Mouse (Mus musculus) midbrain, postnatal 0 days (tissue): ENCODE results near the gene Pemt. TPM values are rescaled to one million over a fixed set of nuclear protein-coding genes. Genes with fewer than 3 reads are reported as not detected.

Experiments used
- ATAC-seq: fragments of 200-750 bp; cut with Nextera tagmentation; 2 replicates; pipeline ENCODE4 v1.8.0; 2017; ENCODE audit warnings: moderate number of reproducible peaks, mild to moderate bottlenecking, moderate TSS enrichment, moderate library complexity; ENCODE audit not compliant: low FRiP score
- DNase-seq: peaks from one replicate; pipeline ENCODE4 v3.0.0-alpha.2; 2015; ENCODE audit warnings: low spot score
- H3K27ac ChIP-seq: fragments of 300-500 bp; sonication (generic); 2 replicates; pipeline ENCODE4 v1.5.1; 2014; ENCODE audit warnings: low read depth, mild to moderate bottlenecking, low read length, mixed read lengths
- H3K27me3 ChIP-seq: fragments of 300-500 bp; sonication (generic); 2 replicates; pipeline ENCODE4 v1.6.1; 2014; ENCODE audit warnings: low read length, control low read depth, mixed read lengths; ENCODE audit not compliant: insufficient read depth
- H3K36me3 ChIP-seq: fragments of 300-500 bp; sonication (generic); 2 replicates; pipeline ENCODE4 v1.6.1; 2014; ENCODE audit warnings: low read length, control low read depth, mixed read lengths; ENCODE audit not compliant: insufficient read depth
- H3K4me1 ChIP-seq: fragments of 300-500 bp; sonication (generic); 2 replicates; pipeline ENCODE4 v1.6.1; 2014; ENCODE audit warnings: mild to moderate bottlenecking, control low read depth, antibody characterized with exemption, low read length, mixed read lengths; ENCODE audit not compliant: insufficient read depth
- H3K4me2 ChIP-seq: fragments of 300-500 bp; sonication (generic); 2 replicates; pipeline ENCODE4 v1.6.1; 2014; ENCODE audit warnings: low read depth, mild to moderate bottlenecking, low read length, mixed read lengths; ENCODE audit not compliant: poor library complexity, severe bottlenecking
- H3K4me3 ChIP-seq: fragments of 300-500 bp; sonication (generic); 2 replicates; pipeline ENCODE4 v1.5.1; 2014; ENCODE audit warnings: low read depth, mild to moderate bottlenecking, low read length, moderate library complexity
- H3K9ac ChIP-seq: fragments of 300-500 bp; sonication (generic); replicated peaks from 2 replicates; pipeline ENCODE4 v1.6.1; 2014; ENCODE audit warnings: mild to moderate bottlenecking, low read length, moderate library complexity, mixed read lengths; ENCODE audit not compliant: poor library complexity, severe bottlenecking
- H3K9me3 ChIP-seq: fragments of 300-500 bp; sonication (generic); 2 replicates; pipeline ENCODE4 v1.6.1; 2016; ENCODE audit warnings: low read length, control low read depth
- CTCF ChIP-seq: IDR thresholded peaks from 2 replicates; pipeline ENCODE4 v1.5.1; 2016; ENCODE audit warnings: antibody characterized with exemption, mild to moderate bottlenecking
- WGBS: fragments of 180-500 bp; shearing (Covaris S2); extraction: QIAGEN DNeasy Blood & Tissue Kit; methylation state at CpG from one replicate; pipeline ENCODE4 v1.1.7; 2014; 5-methylcytosine and 5-hydroxymethylcytosine counted together
- polyA plus RNA-seq: library from polyadenylated mRNA; unstranded; fragments of >200 nt; fragmentation: Nextera tagmentation; extraction: Ambion mirVana; gene quantifications from 2 replicates; pipeline ENCODE4 v1.2.1, GENCODE M21; 2015
- total RNA-seq: library from RNA; depleted of rRNA; stranded (reverse); fragments of >200 nt; gene quantifications from 2 replicates; pipeline ENCODE4 v1.2.3, GENCODE M21; 2014

Gene Pemt
- total and polyA plus RNA-seq, 2 experiments from 2014 or later: 10.9 to 12.7 TPM

GRCm38 (mm10) chr11:59966102-59966483 is 80.2 kb downstream of the Pemt start:
- Histone ChIP-seq H3K36me3 (peaks cover 18% of the 10 kb centered on the region), H3K4me1 (peaks cover 19% of the 10 kb centered on the region), H3K4me2 (no peak overlapping the region), H3K27ac (no peak overlapping the region), H3K9me3 (no peaks in the 10 kb centered on the region), H3K4me3 (no peak overlapping the region), H3K9ac (no peak overlapping the region), H3K27me3 (0 out of 2 replicates have a peak, but pooled peaks cover 7% of the 10 kb centered on the region)
- WGBS: 85% methylated on average over 4 of the region's 4 CpGs
- no peak for DNase-seq
- ATAC-seq: no peak
- TF ChIP-seq CTCF: no peak

- no peak overlapping the region for H3K27ac ChIP-seq
- peaks cover 19% of the 10 kb centered on the region for H3K4me1 ChIP-seq
- peak; percentile 91 for TF ChIP-seq CTCF
- H3K4me2 ChIP-seq: peak overlapping the region; percentile 89
- peaks cover 22% of the 10 kb centered on the region for H3K36me3 ChIP-seq
- peak overlapping the region; percentile 41 for H3K4me3 ChIP-seq
- H3K27me3 ChIP-seq: 0 out of 2 replicates have a peak, but pooled peaks cover 7% of the 10 kb centered on the region
- 0 out of 2 replicates have a peak overlapping the region, but pooled peaks have one; percentile 44 for H3K9ac ChIP-seq
- 33% methylated on average over 25 of the region's 25 CpGs for WGBS
- peak; percentile 74 for DNase-seq
- H3K9me3 ChIP-seq: no peaks in the 10 kb centered on the region
- ATAC-seq: peak; percentile 70
Measured at GRCm38 (mm10) chr11:59965227-59966101, 80.8 kb downstream of the Pemt start.

- Histone ChIP-seq H3K9me3 (no peaks in the 10 kb centered on the region), H3K4me2 (peak within 1 kb of the TSS; percentile 89), H3K4me1 (peaks cover 19% of the 10 kb centered on the region), H3K9ac (peak within 1 kb of the TSS; percentile 44), H3K27ac (no peak within 1 kb of the TSS), H3K27me3 (0 out of 2 replicates have a peak, but pooled peaks cover 7% of the 10 kb centered on the region), H3K4me3 (peak within 1 kb of the TSS; percentile 41), H3K36me3 (peaks cover 23% of the 10 kb centered on the region)
- WGBS: 0% methylated on average over 28 of the region's 28 CpGs
- ATAC-seq (peak; percentile 67; the same call in 1 of the 2 replicates), DNase-seq (peak; percentile 41)
- no peak for TF ChIP-seq CTCF
Measured at GRCm38 (mm10) chr11:59964818-59965217, 81.5 kb downstream of the Pemt start, which contains the start of gene Rasd1. TSS of gene Rasd1 (minus strand) at chr11:59964944.

GRCm38 (mm10) chr11:59964163-59964758 is 82.0 kb downstream of the Pemt start:
- no peak for ATAC-seq
- peaks cover 19% of the 10 kb centered on the region for H3K4me1 ChIP-seq
- no peak for DNase-seq

GRCm38 (mm10) chr11:59963364-59964162 is 82.7 kb downstream of the Pemt start:
- WGBS: 6% methylated on average over 34 of the region's 34 CpGs
- DNase-seq: no peak
- peak overlapping the region; percentile 44 for H3K9ac ChIP-seq

More at GRCm38 (mm10) chr11:59964163-59964758, 82.0 kb downstream of the Pemt start:
- Histone ChIP-seq H3K36me3 (peaks cover 23% of the 10 kb centered on the region), H3K9me3 (no peaks in the 10 kb centered on the region), H3K4me3 (peak overlapping the region; percentile 41), H3K27ac (no peak overlapping the region), H3K4me2 (peak overlapping the region; percentile 89), H3K9ac (peak overlapping the region; percentile 44), H3K27me3 (0 out of 2 replicates have a peak, but pooled peaks cover 7% of the 10 kb centered on the region)
- TF ChIP-seq CTCF: no peak
- 2% methylated on average over 33 of the region's 33 CpGs for WGBS

More at GRCm38 (mm10) chr11:59963364-59964162, 82.7 kb downstream of the Pemt start:
- H3K27me3 ChIP-seq: 0 out of 2 replicates have a peak, but pooled peaks cover 7% of the 10 kb centered on the region
- no peak for ATAC-seq
- H3K4me3 ChIP-seq: peak overlapping the region; percentile 41
- H3K4me2 ChIP-seq: peak overlapping the region; percentile 89
- H3K27ac ChIP-seq: no peak overlapping the region
- no peaks in the 10 kb centered on the region for H3K9me3 ChIP-seq
- H3K36me3 ChIP-seq: peaks cover 23% of the 10 kb centered on the region
- peaks cover 19% of the 10 kb centered on the region for H3K4me1 ChIP-seq
- no peak for TF ChIP-seq CTCF
